Mouse (Mus musculus) MEL (cell line): ENCODE measurements around the gene Kif6. TPM values are rescaled to one million over a fixed set of nuclear protein-coding genes. Genes with fewer than 3 reads are reported as not detected.

Experiments used
- DNase-seq: peaks from one replicate; pipeline ENCODE4 v3.0.0; 2011; ENCODE audit warnings: low read depth, low spot score
- H3K27ac ChIP-seq: 2 replicates; pipeline ENCODE4 v1.5.1; 2012; ENCODE audit warnings: low read depth, mild to moderate bottlenecking, control low read depth, low read length, moderate library complexity; ENCODE audit not compliant: control insufficient read depth
- H3K27me3 ChIP-seq, 2 experiments: fragments of 150-350 bp in 1 of 2; sonication (generic) in 1 of 2; 2 replicates each; pipeline ENCODE4 v1.6.1; 2012; ENCODE audit warnings: low read length in 2 of 2, mild to moderate bottlenecking in 2 of 2, improper control_type of control experiment in 1 of 2, moderate library complexity in 1 of 2; ENCODE audit not compliant: insufficient read depth in 2 of 2, control insufficient read depth in 1 of 2
- H3K36me3 ChIP-seq, 2 experiments: 2 replicates each; pipeline ENCODE4 v1.6.1; 2012 to 2014; ENCODE audit warnings: low read length in 2 of 2, improper control_type of control experiment in 1 of 2, inconsistent platforms in 1 of 2, mild to moderate bottlenecking in 1 of 2; ENCODE audit not compliant: insufficient read depth in 2 of 2, control insufficient read depth in 1 of 2
- H3K4me1 ChIP-seq, 2 experiments: fragments of 150-350 bp in 1 of 2; sonication (generic) in 1 of 2; 2 replicates each; pipeline ENCODE4 v1.6.1; 2012; ENCODE audit warnings: low read length in 2 of 2, improper control_type of control experiment in 1 of 2, mild to moderate bottlenecking in 1 of 2; ENCODE audit not compliant: insufficient read depth in 2 of 2, control insufficient read depth in 1 of 2
- H3K4me3 ChIP-seq, 2 experiments: fragments of 150-350 bp in 1 of 2; sonication (generic) in 1 of 2; 2 replicates each; pipeline ENCODE4 v1.5.1; 2012; ENCODE audit warnings: low read depth in 2 of 2, low read length in 2 of 2, mild to moderate bottlenecking in 2 of 2, moderate library complexity in 2 of 2, control low read depth in 1 of 2, improper control_type of control experiment in 1 of 2; ENCODE audit not compliant: control insufficient read depth in 1 of 2, insufficient read depth in 1 of 2
- H3K79me2 ChIP-seq: 2 replicates; pipeline ENCODE4 v1.6.1; 2012; ENCODE audit warnings: mild to moderate bottlenecking, low read length, moderate library complexity; ENCODE audit not compliant: control insufficient read depth, poor library complexity, insufficient read depth
- H3K9ac ChIP-seq: 2 replicates; pipeline ENCODE4 v1.6.1; 2012; ENCODE audit warnings: low read depth, mild to moderate bottlenecking, control low read depth, low read length, moderate library complexity; ENCODE audit not compliant: control insufficient read depth, poor library complexity, severe bottlenecking
- H3K9me3 ChIP-seq: fragments of 150-350 bp; sonication (generic); replicated peaks from 2 replicates; pipeline ENCODE4 v1.6.1; 2012; ENCODE audit warnings: mild to moderate bottlenecking, low read length, improper control_type of control experiment, moderate library complexity; ENCODE audit not compliant: insufficient read depth
- BHLHE40 ChIP-seq: IDR thresholded peaks from 2 replicates; pipeline ENCODE4 v1.6.1; 2012; ENCODE audit warnings: low read depth, mild to moderate bottlenecking, inconsistent platforms, low read length, improper control_type of control experiment, borderline replicate concordance
- CHD2 ChIP-seq: IDR thresholded peaks from 2 replicates; pipeline ENCODE4 v1.6.1; 2011; ENCODE audit warnings: low read length, improper control_type of control experiment
- EP300 ChIP-seq, 2 experiments: IDR thresholded peaks; 2 replicates each; pipeline ENCODE4 v1.6.1; 2011; ENCODE audit warnings: improper control_type of control experiment in 2 of 2, low read length in 2 of 2, low read depth in 1 of 2, mild to moderate bottlenecking in 1 of 2
- GABPA ChIP-seq: IDR thresholded peaks from 2 replicates; pipeline ENCODE4 v1.6.1; 2012; ENCODE audit warnings: low read depth, mild to moderate bottlenecking, inconsistent platforms, low read length, improper control_type of control experiment, moderate library complexity
- GATA1 ChIP-seq: IDR thresholded peaks from 2 replicates; pipeline ENCODE4 v1.6.1; 2011; ENCODE audit warnings: low read depth, low read length, improper control_type of control experiment
- JUND ChIP-seq: IDR thresholded peaks from 2 replicates; pipeline ENCODE4 v1.6.1; 2011; ENCODE audit warnings: low read depth, mild to moderate bottlenecking, improper control_type of control experiment, low read length
- KAT2A ChIP-seq: conservative IDR thresholded peaks from 2 replicates; pipeline ENCODE4 v1.6.1; 2012; ENCODE audit warnings: low read depth, low read length, improper control_type of control experiment, inconsistent platforms
- MAFK ChIP-seq: IDR thresholded peaks from 2 replicates; pipeline ENCODE4 v1.6.1; 2011; ENCODE audit warnings: low read depth, mild to moderate bottlenecking, low read length, improper control_type of control experiment, borderline replicate concordance
- MAX ChIP-seq: IDR thresholded peaks from 2 replicates; pipeline ENCODE4 v1.6.1; 2011; ENCODE audit warnings: low read length, improper control_type of control experiment
- MAZ ChIP-seq: IDR thresholded peaks from 2 replicates; pipeline ENCODE4 v1.6.1; 2012; ENCODE audit warnings: low read depth, mild to moderate bottlenecking, inconsistent platforms, low read length, improper control_type of control experiment
- MYC ChIP-seq: IDR thresholded peaks from 2 replicates; pipeline ENCODE4 v1.6.1; 2011; ENCODE audit warnings: low read depth, mild to moderate bottlenecking, low read length, improper control_type of control experiment, moderate library complexity
- NELFE ChIP-seq: IDR thresholded peaks from 2 replicates; pipeline ENCODE4 v1.6.1; 2011; ENCODE audit warnings: low read depth, low read length, improper control_type of control experiment
- NRF1 ChIP-seq: IDR thresholded peaks from 2 replicates; pipeline ENCODE4 v1.6.1; 2014; ENCODE audit warnings: low read depth, mild to moderate bottlenecking, inconsistent platforms, low read length, improper control_type of control experiment, moderate library complexity; ENCODE audit not compliant: poor library complexity, insufficient read depth, severe bottlenecking
- POLR2AphosphoS5 ChIP-seq: IDR thresholded peaks from 2 replicates; pipeline ENCODE4 v1.6.1; 2012; ENCODE audit warnings: low read depth, borderline replicate concordance, mild to moderate bottlenecking, inconsistent platforms, low read length, moderate library complexity, mixed read lengths
- SIN3A ChIP-seq: IDR thresholded peaks from 2 replicates; pipeline ENCODE4 v1.6.1; 2012; ENCODE audit warnings: low read length, improper control_type of control experiment, inconsistent platforms
- TCF12 ChIP-seq: IDR thresholded peaks from 2 replicates; pipeline ENCODE4 v1.6.1; 2014; ENCODE audit warnings: low read depth, mild to moderate bottlenecking, inconsistent platforms, low read length, improper control_type of control experiment, moderate library complexity
- USF2 ChIP-seq, 2 experiments: IDR thresholded peaks; 2 replicates each; pipeline ENCODE4 v1.6.1; 2011 to 2012; ENCODE audit warnings: improper control_type of control experiment in 2 of 2, low read length in 2 of 2, borderline replicate concordance in 1 of 2, inconsistent platforms in 1 of 2, low read depth in 1 of 2, mild to moderate bottlenecking in 1 of 2; ENCODE audit not compliant: insufficient read depth in 1 of 2
- ZKSCAN1 ChIP-seq: IDR thresholded peaks from 2 replicates; pipeline ENCODE4 v1.6.1; 2012; ENCODE audit warnings: low read depth, mild to moderate bottlenecking, inconsistent platforms, low read length, improper control_type of control experiment, moderate library complexity
- polyA plus RNA-seq, 2 experiments: library from polyadenylated mRNA; stranded (reverse) in 1 of 2; unstranded in 1 of 2; fragments of >175 nt in 1 of 2; fragments of >200 nt in 1 of 2; gene quantifications; 2 replicates each; pipeline versions ENCODE4 v1.2.1 to v1.2.4; 2012; ENCODE audit warnings: low replicate concordance in 2 of 2, low read depth in 1 of 2; ENCODE audit not compliant: insufficient read length in 2 of 2, insufficient read depth in 1 of 2, missing spikeins in 1 of 2
- total RNA-seq: library from RNA; depleted of rRNA; stranded (reverse); fragments of 300-350 nt; gene quantifications from 2 replicates; pipeline ENCODE4 v1.2.3, GENCODE M21; 2012

The Kif6 gene
- total and polyA plus RNA-seq, 3 experiments, result not detected

DNA sequence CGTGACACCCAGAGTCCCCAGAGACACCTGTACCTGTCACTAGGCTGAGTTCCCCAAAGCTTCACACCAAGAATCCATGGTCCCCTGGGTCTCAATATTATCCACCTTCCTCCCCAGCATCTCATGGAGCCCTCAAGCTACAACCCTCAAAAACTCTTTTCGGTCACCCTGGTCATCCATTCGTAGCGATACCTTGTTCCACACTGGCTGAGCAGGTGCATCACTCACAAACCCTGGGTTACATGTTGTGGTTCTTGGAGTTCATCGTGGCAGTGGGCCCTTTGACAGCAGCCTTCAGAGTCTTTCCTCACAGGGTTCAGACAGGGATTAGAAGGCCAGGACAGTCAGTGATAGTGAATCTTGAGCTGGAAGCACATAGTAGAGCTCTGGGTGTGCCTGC, 176.6 kb downstream of the Kif6 start:
- Histone ChIP-seq H3K36me3 (no peaks in the 10 kb centered on the region), H3K27me3 (no peaks in the 10 kb centered on the region), H3K27ac (no peak overlapping the region), H3K9ac (no peak overlapping the region), H3K4me3 (no peak overlapping the region), H3K9me3 (no peaks in the 10 kb centered on the region), H3K79me2 (no peaks in the 10 kb centered on the region), H3K4me1 (no peaks in the 10 kb centered on the region)
- DNase-seq, result no peak
- TF ChIP-seq BHLHE40, result no peak
- TF ChIP-seq TCF12, result no peak

DNA sequence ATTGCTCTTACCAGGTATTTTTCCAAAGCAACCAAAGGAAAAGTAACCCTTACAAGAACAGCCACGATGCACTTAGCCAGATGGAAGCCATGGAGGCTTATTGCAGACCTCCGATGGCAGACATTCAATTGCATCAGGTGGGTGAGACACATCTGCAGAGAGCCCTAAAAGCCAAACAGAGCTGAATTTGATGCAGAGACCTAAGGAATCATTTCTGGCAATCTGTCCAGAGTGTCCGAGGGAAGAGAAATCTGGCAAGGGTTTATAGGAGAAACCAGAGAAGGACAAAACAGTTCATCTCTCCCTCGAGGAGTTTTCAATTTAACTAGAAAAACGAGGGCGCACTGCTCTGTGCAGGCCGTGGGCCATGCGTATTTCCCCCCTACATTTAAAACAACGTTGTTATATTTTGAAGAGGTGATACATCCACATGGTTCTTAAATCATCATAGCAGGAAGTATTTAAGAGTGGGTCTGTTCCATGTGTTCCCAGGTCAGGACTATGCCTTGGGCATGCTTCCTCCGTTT, 177.3 kb downstream of the Kif6 start:
- Histone ChIP-seq H3K4me1 (no peaks in the 10 kb centered on the region), H3K9me3 (no peaks in the 10 kb centered on the region), H3K27ac (no peak overlapping the region), H3K27me3 (no peaks in the 10 kb centered on the region), H3K9ac (no peak overlapping the region), H3K4me3 (no peak overlapping the region), H3K79me2 (no peaks in the 10 kb centered on the region), H3K36me3 (no peaks in the 10 kb centered on the region)
- no peak for DNase-seq
- TF ChIP-seq USF2 (IDR thresholded peaks at IDR 0.05; ENCODE audit: borderline replicate concordance in 1 of 2, insufficient read depth in 1 of 2, low read depth in 1 of 2, low read length in 2 of 2) (no peak), EP300 (IDR thresholded peaks at IDR 0.05; ENCODE audit: low read depth in 1 of 2, low read length in 2 of 2) (no peak), JUND (no peak), NRF1 (no peak), KAT2A (no peak), MAFK (no peak), GATA1 (no peak), POLR2AphosphoS5 (no peak), CHD2 (no peak), MYC (no peak), MAX (no peak), GABPA (no peak), MAZ (no peak), ZKSCAN1 (no peak), SIN3A (no peak), NELFE (no peak)
